Mouse (Mus musculus): ENCODE measurements around the gene Ndn. TPM values are rescaled to one million over a fixed set of nuclear protein-coding genes. Genes with fewer than 3 reads are reported as not detected.
A peak's percentile ranks its signal among the peaks of the same experiment; 100 is the strongest.

Ndn gene
- polyA plus RNA-seq, 1 experiment from 2014 or later: 501 TPM

DNA sequence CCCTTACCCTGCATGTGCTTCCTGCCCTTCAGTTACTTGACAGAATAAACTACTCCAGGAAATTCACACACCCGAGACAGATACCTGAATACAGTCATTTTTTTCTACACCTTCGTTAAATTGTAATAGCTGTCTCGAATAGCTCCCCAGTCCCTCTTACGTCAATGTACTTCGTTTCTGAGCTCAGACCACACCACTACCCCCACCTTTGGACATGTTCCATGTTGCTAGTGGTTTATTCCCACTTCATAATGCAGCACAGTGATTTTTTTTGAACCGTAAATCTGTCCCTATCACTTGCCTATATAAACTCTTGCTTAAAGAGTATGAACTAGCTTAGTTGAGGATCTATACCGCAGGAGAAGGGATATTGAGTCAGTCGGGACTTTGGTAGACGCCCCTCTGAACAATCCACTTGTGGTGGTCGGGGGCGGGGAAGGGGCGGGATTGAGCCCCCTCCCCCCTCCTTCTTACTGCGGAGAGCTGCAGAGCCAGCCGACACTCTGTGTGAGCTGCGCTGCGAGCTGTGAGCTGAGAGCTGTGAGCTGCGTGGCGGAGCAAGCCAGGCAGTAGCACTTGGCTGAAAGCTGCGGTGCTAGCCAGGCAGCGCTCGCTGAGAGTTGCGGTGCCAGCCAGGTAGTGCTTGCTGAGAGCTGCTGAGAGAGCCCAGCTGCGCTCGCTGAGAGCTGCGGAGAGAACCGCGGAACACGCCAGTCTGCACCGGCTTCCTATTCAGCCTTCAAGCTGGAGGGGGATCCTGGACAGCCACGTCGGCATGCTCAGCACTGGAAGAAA, 30.3 kb downstream of the Ndn start, which contains the start of gene Magel2:
Gene Magel2, plus strand, starts transcription at position 501 of the 795 bp plus-strand sequence.
- peak within 1 kb of the TSS; percentile 61 for H3K4me2 ChIP-seq
- peaks cover 6% of the 10 kb centered on the region for H3K36me3 ChIP-seq
- H3K4me1 ChIP-seq (replicated peaks): peaks cover 29% of the 10 kb centered on the region
- ATAC-seq (ENCODE audit: low FRiP score): peak; percentile 95
- peak within 1 kb of the TSS; percentile 88 for H3K9ac ChIP-seq
- peak within 1 kb of the TSS; percentile 63 for H3K4me3 ChIP-seq
- no peaks in the 10 kb centered on the region for H3K27me3 ChIP-seq
- WGBS: 21% methylated on average over 31 of the region's 31 CpGs
- H3K9me3 ChIP-seq: peaks cover 14% of the 10 kb centered on the region
- peak within 1 kb of the TSS; percentile 83 for H3K27ac ChIP-seq

DNA sequence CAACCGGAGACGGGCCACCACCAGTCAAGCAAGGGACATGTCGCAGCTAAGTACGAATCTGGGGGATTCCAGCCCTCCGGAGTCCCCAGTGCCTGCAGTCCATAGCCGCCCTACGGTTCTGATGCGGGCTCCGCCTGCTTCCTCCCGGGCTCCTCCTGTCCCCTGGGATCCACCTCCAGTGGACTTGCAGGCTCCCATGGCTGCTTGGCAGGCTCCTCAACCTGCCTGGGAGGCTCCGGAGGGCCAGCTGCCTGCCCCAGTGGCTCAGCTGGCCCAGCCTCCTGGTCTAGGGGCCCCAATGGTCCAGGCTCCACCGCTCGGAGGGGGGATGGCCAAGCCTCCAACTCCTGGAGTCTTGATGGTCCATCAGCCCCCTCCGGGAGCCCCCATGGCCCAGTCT, 30.9 kb downstream of the Ndn start:
- Histone ChIP-seq H3K36me3 (peaks cover 6% of the 10 kb centered on the region), H3K9me3 (peaks cover 14% of the 10 kb centered on the region), H3K4me3 (peak overlapping the region; percentile 63), H3K9ac (peak overlapping the region; percentile 88), H3K27ac (peak overlapping the region; percentile 83), H3K4me1 (replicated peaks) (peaks cover 29% of the 10 kb centered on the region), H3K4me2 (peak overlapping the region; percentile 61), H3K27me3 (no peaks in the 10 kb centered on the region)
- 30% methylated on average over 14 of the region's 14 CpGs for WGBS
- ATAC-seq (ENCODE audit: low FRiP score): peak; percentile 54

DNA sequence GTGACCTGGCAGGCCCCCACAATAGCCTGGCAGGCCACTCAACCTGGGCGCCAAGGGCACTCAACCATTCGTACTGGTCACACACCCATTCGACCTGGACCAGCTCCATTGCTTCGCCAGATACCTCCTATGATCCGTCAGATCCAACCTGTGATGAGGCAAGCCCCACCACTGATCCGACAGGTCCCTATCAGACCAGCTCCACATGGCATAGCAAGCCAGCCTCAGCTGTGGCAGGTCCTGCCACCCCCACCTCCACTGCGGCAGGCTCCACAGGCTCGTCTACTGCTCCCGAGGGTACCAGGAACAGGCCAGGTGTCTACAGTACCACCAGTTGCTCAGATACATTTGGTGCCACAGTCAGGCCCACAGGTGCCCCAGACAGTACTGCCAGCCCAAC, 32.2 kb downstream of the Ndn start:
- H3K4me1 ChIP-seq (replicated peaks): peaks cover 29% of the 10 kb centered on the region
- 81% methylated on average over 9 of the region's 9 CpGs for WGBS
- H3K36me3 ChIP-seq: peaks cover 6% of the 10 kb centered on the region
- no peaks in the 10 kb centered on the region for H3K27me3 ChIP-seq
- 0 out of 2 replicates have a peak overlapping the region, but pooled peaks have one; percentile 52 for H3K27ac ChIP-seq
- H3K9ac ChIP-seq: peak overlapping the region; percentile 88
- H3K4me3 ChIP-seq: peak overlapping the region; percentile 63
- ATAC-seq (ENCODE audit: low FRiP score): no peak
- peak overlapping the region; percentile 61 for H3K4me2 ChIP-seq
- peaks cover 14% of the 10 kb centered on the region; the same call in 1 of the 2 replicates for H3K9me3 ChIP-seq

DNA sequence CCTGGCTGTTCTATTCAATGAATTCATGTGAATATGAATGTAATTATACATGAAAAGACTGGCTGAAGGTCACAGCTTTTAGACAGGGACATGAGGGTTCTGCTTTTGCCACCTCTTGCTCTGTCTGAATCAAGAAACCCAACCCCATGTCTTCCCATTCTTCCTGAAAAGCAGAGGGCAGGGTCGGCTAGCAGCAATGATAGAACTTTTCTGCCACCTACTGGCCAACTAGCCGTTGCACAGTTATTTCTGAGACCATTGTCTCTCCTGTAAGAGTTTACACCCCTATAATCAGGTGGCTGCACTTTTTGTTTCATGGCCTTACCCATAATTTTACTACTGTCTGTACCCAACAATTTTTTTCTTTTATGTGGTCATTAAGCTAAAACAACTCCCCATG, 36.0 kb downstream of the Ndn start:
- peaks cover 15% of the 10 kb centered on the region; the same call in 1 of the 2 replicates for H3K9me3 ChIP-seq
- no peak overlapping the region for H3K27ac ChIP-seq
- H3K36me3 ChIP-seq: peaks cover 6% of the 10 kb centered on the region
- ATAC-seq (ENCODE audit: low FRiP score): peak; percentile 48; the same call in 1 of the 2 replicates
- no peak overlapping the region for H3K4me2 ChIP-seq
- H3K4me3 ChIP-seq: no peak overlapping the region
- H3K4me1 ChIP-seq (replicated peaks): peaks cover 27% of the 10 kb centered on the region
- H3K27me3 ChIP-seq: no peaks in the 10 kb centered on the region
- H3K9ac ChIP-seq: no peak overlapping the region
- 11% methylated on average over 2 of the region's 2 CpGs for WGBS

DNA sequence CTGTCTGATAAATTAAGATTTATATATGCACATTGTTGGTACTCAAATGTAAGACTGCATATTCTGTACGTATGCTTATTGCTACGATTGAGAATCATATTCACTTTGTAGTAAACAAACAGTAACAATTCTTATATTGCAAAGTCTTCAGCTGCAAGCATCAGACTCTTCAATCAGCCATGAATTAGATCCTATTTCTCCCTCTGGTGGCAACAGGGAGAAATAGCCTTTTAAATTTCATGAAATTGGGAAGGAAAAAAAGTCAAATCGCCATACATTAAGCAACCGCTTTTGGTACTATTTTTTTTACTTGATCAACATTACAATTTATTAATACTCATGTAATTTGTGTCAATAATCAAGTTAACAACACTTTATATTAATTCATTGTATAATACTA, 41.9 kb downstream of the Ndn start:
- H3K9ac ChIP-seq: no peak overlapping the region
- H3K27ac ChIP-seq: no peak overlapping the region
- ATAC-seq (ENCODE audit: low FRiP score): no peak
- H3K4me2 ChIP-seq: no peak overlapping the region
- no peaks in the 10 kb centered on the region for H3K4me1 ChIP-seq (replicated peaks)
- no peaks in the 10 kb centered on the region for H3K27me3 ChIP-seq
- H3K9me3 ChIP-seq: peaks cover 6% of the 10 kb centered on the region; the same call in 1 of the 2 replicates
- 50% methylated on average over 4 of the region's 4 CpGs for WGBS
- H3K4me3 ChIP-seq: no peak overlapping the region
- no peaks in the 10 kb centered on the region for H3K36me3 ChIP-seq

- WGBS: 59% methylated on average over 1 of the region's 1 CpGs
- no peaks in the 10 kb centered on the region for H3K27me3 ChIP-seq
- H3K4me2 ChIP-seq: no peak overlapping the region
- H3K4me3 ChIP-seq: no peak overlapping the region
- H3K4me1 ChIP-seq (replicated peaks): no peaks in the 10 kb centered on the region
- H3K9me3 ChIP-seq: peaks cover 6% of the 10 kb centered on the region; the same call in 1 of the 2 replicates
- no peaks in the 10 kb centered on the region for H3K36me3 ChIP-seq
- H3K27ac ChIP-seq: no peak overlapping the region
- H3K9ac ChIP-seq: no peak overlapping the region
- no peak for ATAC-seq (ENCODE audit: low FRiP score)
Observed at GRCm38 (mm10) chr7:62392202-62392601, 45.8 kb downstream of the Ndn start.

Other genes with a start within 250 kb of the Ndn start
- gene Magel2, start 30.4 kb downstream of the Ndn start, polyA plus RNA-seq (2015; fragmentation: Nextera tagmentation; extraction: Ambion mirVana): 16.3 and 19.7 TPM in 2 replicates
- 19.4 and 21.1 TPM in 2 replicates for gene Mkrn3, start 73.6 kb downstream of the Ndn start, polyA plus RNA-seq (2015; fragmentation: Nextera tagmentation; extraction: Ambion mirVana)
- gene Peg12, start 117.9 kb downstream of the Ndn start, polyA plus RNA-seq (2015; fragmentation: Nextera tagmentation; extraction: Ambion mirVana): 19.5 and 21.6 TPM in 2 replicates